Mouse (Mus musculus) ES-E14 (cell line): ENCODE measurements around the gene Man2c1.

Source experiments
- HCFC1 ChIP-seq: IDR thresholded peaks from 2 replicates; pipeline ENCODE4 v1.6.1; 2012; ENCODE audit warnings: low read length, inconsistent platforms, borderline replicate concordance; ENCODE audit not compliant: insufficient read depth
- MAFK ChIP-seq: IDR thresholded peaks from 2 replicates; pipeline ENCODE4 v1.6.1; 2014; ENCODE audit warnings: mild to moderate bottlenecking, low read depth, low read length, inconsistent platforms; ENCODE audit not compliant: insufficient read depth
- ZC3H11A ChIP-seq: IDR thresholded peaks from 2 replicates; pipeline ENCODE4 v1.6.1; 2012; ENCODE audit warnings: low read depth, mild to moderate bottlenecking, inconsistent platforms, low read length, borderline replicate concordance

DNA sequence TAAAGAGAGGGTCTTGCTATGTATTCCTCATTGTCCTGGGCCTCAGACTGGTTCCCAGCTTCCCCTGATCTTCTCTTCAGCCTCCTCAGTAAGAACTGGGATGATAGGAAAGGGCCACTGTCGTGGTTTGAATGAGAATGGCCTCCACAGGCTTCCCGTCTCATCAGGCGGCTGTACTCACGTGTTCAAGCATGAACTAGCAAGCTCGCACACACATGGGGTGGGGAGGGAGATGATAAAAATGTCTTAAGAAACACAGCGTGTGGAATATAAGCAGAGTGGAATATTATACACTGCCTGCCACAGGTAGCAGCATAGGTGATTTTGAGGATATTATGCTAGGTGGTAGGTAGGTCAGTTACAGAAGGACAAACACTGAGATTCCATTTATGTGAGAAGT, 18.5 kb downstream of the Man2c1 start:
- no peak for TF ChIP-seq ZC3H11A
- no peak for TF ChIP-seq MAFK
- no peak for TF ChIP-seq HCFC1
